Mouse (Mus musculus): ENCODE results near the gene Stat6.

Stat6 gene

DNA sequence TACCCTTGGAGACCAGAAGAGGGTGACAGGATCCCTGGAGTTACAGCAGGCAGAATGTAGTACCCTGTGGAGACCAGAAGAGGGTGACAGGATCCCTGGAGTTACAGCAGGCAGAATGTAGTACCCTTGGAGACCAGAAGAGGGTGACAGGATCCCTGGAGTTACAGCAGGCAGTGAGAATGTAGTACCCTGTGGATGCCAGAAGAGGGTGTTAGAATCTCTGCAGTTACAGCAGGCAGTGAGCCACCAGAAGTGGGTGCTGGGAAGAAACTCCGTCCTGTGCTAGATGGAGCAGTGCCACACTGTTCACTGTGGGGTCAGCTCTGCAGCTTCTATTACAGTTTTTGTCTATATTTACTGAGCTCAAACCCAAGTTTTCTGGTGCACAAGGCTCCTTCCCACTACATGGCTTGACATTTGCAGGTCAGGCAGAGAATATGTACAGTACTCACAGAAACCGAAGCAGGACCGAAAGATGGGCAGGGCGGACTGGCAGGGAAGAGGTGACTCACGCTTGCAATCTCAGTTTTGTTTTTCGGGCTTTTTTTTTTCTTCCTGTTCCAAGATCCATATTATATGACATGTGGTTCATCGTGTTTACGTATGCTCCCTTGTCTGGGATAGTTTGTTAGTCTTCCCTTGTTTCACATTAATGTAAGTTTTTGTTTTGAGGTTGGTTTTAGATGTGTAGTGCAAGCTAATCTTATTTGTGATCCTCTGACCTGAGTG, 32.2 kb downstream of the Stat6 start:
- peak; percentile 87 for DNase-seq

DNA sequence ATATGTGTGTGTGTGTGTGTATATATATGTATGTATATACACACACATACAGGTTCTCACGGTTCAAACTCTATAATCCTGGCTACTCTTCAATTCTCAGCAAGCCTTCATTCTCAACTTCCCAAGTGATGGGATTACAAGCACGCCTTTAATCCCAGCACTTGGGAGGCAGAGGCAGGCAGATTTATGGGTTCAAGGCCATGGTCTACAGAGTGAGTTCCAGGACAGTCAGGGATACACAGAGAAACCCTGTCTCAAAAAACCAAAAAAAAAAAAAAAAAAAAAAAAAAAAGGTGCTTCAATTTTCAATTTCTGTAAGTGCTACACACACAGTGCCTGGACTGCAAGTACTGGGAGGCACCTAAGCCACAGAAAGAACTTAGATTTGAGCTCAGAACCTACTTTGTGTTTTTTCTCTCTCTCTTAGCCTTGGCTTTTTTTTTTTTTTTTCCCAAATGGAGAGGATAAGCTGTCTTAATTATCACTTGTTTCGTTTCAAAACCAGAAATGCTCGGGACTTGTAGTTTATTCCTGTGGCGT, 33.1 kb downstream of the Stat6 start:
- DNase-seq, result no peak

DNA sequence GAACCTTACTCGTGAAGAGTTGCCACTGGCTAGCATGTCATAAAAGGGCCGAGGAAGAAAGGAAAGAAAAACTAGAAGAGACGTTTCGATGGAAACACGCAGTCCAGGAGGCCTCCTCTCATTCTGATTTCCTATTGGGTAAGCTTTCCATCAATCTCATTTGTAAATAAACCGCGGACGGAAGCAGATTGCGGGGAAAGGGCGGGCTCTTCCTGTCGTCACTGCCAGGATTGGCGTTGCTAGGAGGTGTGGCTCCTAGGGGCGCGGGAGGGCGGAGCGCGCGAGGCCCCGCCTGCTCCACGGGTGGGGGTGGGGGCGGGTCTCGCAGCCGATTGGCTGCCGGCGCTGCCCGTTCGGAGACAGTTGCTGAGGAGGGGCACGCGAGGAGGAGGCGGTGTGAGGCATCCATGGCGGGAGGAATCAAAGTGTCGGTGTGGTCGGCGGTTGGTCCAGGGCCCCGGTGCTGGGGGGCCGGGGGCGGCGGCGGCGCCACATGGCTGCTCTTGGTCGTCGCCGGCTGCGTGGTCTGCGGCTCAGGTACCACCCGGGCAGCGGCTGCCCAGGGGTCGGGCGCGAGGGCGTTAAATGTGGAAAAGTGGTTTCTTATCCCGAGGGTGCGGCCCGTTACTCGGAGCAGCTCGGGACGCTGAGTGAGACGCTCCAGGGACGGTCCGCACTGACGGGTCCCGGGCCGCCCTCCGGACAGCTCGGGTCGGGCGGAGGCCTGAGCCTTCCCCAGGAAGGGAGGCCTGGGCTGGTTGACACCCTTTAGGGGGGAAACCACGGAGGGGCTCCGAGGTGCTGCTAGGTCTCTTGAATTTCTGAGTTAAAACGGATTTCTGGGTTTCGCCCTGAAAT, 34.1 kb downstream of the Stat6 start:
- DNase-seq, result peak; percentile 90

DNA sequence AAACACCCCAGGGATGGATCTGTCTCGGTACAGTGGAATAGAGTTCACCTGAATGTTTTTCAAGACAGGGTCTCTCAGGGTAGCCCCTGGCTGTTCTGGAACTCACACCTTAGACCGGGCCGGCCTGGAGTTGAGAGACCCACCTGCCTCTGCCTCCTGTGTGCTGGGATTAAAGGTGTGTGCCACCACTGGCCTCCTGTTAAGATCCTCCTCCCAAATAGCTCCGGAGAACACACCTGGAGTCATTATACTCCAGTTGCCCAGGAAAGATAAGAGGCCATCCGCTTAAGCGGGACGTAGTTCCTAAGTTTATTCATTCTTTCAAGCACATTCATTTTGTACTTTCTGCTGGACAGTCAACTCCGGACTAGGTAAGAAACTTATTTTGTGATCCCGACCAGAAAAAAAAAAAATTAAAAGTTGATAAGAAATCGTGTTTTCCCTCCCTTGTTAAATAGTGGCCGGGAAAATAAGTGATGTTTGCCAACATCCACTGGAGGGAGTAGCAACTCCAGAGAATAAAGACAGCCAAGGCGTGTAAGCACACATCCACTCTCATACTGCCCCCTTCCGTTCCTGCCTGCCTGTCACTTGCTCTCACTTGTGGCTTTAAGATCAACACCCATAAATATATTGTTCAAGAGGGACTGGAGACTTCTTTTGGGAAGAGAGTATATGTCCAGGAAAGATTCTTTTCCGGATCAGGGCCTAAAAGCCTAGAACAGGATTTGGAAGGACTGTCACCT, 35.0 kb downstream of the Stat6 start:
- DNase-seq, result no peak

DNA sequence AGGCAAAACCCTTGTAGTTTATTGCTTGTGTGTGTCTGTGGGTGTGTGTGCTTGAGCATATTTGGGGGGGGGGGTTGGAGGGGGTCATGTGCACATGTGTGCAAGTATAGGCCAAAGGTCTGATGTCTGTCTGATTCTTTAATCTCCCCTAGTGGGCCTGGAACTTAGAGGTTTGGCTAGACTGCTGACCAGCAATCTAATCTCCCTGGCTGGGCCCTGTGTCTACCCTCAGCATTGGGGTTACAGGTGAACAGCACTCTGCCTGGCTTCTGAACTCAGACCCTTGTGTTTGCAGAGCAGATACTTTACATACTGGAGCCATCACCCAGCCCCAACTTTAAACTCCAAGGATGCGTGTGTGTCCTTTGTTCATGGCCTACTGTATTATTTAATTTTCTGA, 36.4 kb downstream of the Stat6 start:
- no peak for DNase-seq

DNA sequence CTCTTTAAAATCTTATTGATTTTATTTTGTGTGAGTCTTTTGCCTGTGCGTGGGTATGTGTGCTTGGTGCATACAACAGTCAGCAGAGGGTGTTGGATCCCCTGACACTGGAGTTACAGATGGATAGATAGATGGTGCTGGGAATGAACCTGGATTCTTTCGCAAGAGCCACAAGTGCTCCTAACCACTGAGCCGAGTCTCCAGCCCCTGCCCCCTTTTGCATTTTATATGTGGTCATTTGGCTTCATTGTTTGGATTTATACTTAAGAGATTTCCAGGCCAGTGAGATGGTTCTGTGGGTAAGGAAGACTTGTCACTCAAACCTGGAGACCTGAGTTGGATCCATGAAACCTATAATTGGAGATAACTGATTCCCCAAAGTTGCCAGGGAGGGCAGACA, 37.1 kb downstream of the Stat6 start:
- no peak for DNase-seq

DNA sequence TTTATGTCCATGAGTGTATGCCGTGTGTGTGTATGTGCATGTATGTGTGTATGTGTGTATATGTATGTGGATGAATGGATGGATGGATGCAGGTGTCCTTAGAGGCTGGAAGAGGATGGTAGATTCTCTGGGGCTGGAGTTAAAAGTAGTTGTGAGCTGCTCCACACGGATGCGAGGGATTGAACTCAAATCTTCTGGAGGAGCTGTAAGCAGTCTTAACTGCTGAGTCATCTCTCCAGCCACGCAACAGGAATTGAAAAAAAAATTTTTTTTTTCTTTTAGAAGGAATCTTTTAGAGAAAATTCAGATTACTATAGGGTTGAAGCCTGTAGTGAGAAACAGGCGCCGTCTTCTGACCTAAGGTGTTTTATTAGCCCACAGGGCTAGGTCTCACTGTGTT, 40.1 kb downstream of the Stat6 start:
- DNase-seq, result no peak

DNA sequence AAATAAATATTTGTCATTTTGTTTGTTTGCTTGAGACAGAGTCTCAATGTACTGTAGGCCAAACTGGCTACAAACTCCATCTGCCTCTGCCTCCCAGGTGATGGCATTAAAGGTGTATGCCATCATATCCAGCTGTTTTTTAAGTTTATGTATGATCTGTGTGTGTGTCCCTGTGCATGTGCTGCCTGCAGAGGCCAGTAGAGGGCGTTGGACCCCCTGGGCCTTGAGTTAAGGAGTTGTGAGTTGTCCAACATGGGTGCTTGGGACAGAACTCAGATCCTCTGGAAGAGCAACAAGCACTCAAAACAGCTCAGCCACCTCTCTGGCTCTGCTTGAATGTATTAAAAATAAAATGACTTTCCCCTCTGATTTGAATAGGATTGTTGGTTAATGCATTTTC, 48.3 kb downstream of the Stat6 start:
- no peak for DNase-seq

DNA sequence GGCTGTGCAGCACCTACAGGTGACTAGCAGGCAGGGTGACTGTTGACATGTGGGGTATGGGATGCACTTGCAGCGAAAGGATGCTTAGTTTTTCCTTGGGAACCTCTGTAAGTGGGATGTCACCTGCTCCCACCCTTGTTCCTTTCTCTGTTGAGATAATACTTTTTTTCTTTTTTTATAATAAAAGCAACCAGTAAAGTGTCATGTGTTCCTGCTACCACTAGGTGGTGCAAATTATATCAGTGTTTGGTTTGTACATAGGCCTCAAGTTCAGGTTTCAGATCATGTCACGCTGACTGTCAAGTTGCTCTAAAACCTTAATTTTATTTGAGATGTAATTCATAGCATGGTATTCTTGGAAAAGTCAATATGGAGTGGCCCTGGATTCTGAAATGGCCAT, 51.9 kb downstream of the Stat6 start:
- DNase-seq, result no peak

DNA sequence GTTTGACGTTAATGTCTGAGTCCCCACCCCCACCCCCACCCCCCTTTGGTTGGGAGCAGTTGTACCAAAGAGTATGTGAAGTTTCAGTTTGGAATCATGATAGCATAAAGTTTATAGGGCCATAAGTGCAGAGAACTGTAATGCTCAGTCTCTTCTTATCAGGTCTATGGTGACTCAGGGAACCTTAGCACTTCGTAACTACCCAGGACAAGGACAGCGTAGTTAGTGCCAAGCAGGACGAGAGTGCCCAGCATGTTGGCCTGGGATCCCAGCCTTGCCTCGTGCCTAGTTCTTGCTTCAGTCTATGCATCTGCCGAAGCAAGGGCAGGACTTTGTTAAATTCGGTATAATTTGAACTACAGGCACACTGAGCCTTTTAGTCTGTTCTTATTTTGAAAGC, 53.0 kb downstream of the Stat6 start:
- no peak for DNase-seq

DNA sequence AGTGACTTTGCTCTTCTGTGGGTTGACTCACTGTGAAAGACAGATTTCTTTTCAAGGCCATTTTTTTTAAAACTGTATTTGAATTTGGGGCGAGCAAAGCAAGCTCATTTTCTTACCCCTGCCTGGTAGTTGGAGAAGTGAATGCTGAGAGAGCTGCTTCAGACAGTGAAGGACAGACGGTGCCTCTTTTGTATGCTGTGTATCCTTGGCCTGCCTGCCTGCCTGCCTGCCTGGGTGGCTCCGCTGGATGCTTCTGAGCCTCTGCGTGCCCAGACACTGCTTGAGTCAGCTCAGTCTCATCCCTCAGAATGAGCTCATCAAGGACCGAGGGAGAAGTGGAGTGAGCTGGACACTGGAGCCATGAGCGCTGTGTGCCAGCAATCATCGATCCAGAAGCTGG, 56.2 kb downstream of the Stat6 start:
- DNase-seq, result no peak

DNA sequence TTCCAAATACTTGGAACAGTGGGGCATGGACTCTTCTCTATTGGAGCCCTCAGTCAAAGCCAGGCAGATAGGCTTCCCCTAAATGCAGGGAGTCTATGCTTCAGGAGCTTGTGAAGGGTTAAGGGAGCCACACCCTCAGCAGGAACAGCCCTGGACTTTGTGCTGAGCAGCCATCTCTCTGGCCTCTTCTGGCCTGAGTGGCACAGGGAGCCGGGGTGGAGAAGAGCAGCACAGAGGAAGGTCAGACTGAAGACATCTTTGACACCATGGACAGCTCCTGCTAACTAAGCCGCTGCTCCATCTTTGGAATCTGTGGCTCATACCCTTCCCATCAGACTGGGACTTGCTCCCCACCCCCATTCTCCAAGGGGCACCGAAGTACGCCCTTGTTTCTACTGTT, 60.5 kb downstream of the Stat6 start:
- DNase-seq, result no peak

DNA sequence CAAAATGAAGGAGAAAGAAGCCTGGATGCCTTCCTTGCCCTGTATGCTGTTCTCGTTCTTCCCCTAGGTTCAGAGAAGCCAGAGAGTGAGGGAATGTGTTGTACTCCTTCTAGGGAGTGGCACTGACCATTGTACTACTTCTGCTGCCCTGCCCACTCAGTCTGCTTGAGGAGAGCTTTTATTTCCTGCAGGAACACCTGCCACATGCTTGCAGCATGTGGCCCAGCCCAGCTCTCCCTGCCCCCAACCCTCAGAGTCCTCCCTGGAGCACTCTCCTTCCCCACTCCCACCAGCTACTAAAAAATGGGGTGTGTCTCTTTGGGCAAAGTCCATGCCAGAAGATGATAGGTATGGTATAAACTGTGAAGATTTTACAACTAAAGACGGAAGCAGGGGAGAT, 61.5 kb downstream of the Stat6 start:
- no peak for DNase-seq

DNA sequence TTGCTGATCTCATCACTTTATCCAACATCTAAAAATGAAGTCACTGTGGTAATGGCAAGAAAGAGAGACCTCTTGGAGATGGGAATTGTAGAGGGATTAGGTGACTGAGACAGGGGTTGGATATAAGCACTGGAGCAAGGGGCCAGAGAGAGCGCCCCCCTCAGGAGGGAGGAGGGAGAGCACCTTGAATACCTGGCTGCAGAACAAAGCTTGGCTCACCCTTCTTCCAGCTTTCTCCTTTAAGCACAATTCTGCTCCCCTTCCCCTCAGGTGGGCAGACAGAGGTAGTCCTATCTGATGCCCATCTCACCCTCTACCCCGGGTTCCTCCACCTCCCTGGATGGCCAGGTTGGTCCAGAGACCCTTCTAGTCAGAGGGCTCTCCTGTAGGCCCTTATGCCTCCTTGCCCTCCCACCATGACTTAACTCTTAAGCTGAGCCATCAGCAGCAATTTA, 62.0 kb downstream of the Stat6 start, which contains the start of gene Myo1a:
Gene Myo1a (plus strand): TSS at position 405 of the 455 bp plus-strand sequence.
- DNase-seq, result no peak

DNA sequence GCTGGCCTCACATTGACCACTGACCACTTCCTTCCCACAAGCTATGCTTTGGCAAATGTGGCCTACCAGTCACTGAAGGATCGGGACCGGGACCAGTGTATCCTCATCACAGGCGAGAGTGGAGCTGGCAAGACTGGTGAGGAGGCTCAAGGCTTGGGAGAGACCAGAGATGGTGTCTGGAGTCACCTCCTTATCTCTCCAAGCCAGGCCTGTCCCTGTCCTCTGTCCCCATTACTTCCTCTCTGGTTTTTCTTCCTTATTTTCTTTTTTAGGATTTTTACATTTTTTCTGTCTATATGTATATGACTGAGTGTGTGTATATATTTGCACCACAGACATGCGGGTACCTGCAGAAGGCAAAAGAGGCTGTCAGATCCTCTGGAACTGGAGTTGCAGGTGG, 63.0 kb downstream of the Stat6 start:
- DNase-seq, result no peak

DNA sequence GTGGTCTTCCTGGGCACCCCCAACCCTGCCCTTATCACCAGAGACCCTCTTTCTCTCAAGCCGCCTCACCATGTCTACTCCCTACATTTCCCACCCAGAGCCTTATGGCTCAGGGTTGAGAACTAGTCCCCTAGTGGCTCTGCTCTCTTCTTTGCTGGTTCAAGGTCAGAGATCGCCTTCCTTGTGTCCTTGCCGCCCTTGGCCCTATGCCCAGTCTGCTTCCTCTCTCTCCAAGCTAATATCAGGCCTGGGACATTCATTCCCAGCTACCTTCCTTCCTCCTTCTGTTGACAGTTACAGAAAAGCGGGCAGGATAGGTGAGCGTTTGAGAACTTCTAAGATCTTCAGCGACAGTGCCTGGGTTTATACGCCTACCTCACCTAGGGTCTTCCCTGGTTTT, 64.9 kb downstream of the Stat6 start:
- no peak for DNase-seq

DNA sequence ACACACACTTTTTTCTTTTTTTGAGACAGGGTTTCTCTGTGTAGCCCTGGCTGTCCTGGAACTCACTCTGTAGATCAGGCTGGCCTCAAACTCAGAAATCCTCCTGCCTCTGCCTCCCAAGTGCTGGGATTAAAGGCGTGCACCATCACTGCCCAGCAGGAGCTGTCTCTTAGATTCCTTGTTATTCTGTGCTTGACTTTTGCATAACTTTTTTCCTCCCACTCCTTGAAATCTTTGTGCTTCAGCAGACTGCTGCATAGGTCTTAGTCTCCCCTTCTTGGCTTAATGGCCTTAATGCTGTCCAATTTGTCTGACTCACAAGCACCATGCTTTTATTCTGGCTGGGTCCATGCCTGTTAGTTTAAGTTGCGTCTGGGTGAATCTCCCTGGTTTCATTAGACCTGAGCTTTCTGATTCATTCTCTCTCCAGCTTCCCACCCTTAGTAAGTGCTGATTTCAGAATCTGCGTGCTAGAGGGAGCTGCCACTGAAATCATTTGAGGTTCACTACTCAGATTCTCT, 66.1 kb downstream of the Stat6 start:
- DNase-seq, result no peak

DNA sequence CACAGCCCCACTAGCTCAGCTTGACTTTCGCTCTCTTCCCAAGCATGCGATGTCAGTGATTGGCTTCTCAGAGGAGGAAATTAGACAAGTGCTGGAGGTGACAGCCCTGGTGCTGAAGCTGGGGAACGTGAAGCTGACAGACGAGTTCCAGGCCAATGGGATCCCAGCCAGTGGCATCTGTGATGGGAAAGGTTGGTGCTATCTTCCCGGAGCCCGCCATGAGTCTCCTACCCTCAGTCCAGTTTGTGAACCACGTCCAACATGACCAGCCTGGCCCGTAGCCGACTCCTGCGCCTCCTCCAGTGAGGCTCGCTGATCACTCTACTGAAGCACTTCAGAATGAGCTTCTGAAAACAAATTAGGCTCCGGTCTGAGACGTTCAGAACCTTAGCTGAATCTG, 67.5 kb downstream of the Stat6 start:
- no peak for DNase-seq
